Mouse (Mus musculus): ENCODE results near the gene Gm5072. TPM values are rescaled to one million over a fixed set of nuclear protein-coding genes. Genes with fewer than 3 reads are reported as not detected.

Gene Gm5072
- polyA plus RNA-seq (2015; fragmentation: Nextera tagmentation; extraction: Ambion mirVana) = not detected in 2 replicates

GRCm38 (mm10) chrX:91392200-91392599 lies at the start of gene Gm5072:
Gm5072 (plus strand) TSS chrX:91392500.

Other genes starting within 250 kb of the Gm5072 start
- gene Mageb2, start 60.8 kb upstream of the Gm5072 start, polyA plus RNA-seq (2015; fragmentation: Nextera tagmentation; extraction: Ambion mirVana) = not detected in 2 replicates
- gene Gm8914, start 87.6 kb downstream of the Gm5072 start, polyA plus RNA-seq (2015; fragmentation: Nextera tagmentation; extraction: Ambion mirVana) = not detected in 2 replicates
- gene 1700084M14Rik, start 183.4 kb downstream of the Gm5072 start, polyA plus RNA-seq (2015; fragmentation: Nextera tagmentation; extraction: Ambion mirVana) = not detected in 2 replicates
- gene Gm14781, start 239.7 kb downstream of the Gm5072 start, polyA plus RNA-seq (2015; fragmentation: Nextera tagmentation; extraction: Ambion mirVana) = not detected in 2 replicates

Data from neural tube, postnatal 0 days (tissue).